ENCODE assay signal across 8 mouse cellular contexts in the genomic region with DNA sequence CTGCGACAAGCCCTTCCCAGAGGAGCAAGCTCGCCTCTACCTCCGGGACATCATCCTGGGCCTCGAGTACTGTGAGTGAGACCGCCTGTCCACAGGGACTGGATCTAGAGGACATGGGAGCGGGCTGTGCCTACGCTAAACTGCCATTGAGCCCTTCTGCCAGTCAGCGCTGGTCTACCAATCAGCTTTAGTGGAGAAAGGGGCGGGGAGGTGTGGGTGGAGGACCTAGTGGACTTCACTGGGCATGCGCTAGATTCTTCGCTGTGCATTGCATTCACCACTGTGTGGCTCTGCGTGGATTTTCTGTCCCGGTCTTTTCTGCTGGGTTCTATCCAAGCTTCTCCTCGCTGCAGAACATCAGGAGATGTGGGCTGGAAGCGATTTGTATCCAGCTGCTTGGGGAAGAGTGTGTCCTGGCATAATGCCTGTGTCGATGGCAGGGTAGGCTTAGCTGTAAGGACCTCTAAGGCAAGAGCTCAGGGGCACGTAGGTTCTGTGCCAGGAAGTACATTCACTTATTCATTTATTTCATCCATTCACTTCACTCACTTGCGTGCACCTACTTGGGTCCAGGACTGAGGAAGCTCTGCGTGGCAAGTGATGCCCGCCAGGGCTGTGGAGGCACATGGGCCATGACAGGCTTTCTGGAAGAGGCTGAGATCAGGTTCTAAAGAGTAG. TPM values are rescaled to one million over a fixed set of nuclear protein-coding genes. Genes with fewer than 3 reads are reported as not detected.
DNase-seq lines count a peak whose midpoint lies in the region; ATAC-seq and TF ChIP-seq lines count a peak whose summit lies in the region.

No protein-coding gene starts in this region.

- H3K9me3 ChIP-seq in neural tube, embryonic 15.5 days (replicated peaks): no peaks in the 10 kb centered on the region

- peak overlapping the region; percentile 59 for H3K4me3 ChIP-seq in lung, adult 2 months (replicated peaks; ENCODE audit: extremely low read depth, low read depth, low read length)
- peak overlapping the region; percentile 37 for H3K4me3 ChIP-seq in neural tube, embryonic 15.5 days (replicated peaks)
- H3K4me3 ChIP-seq in testis, adult 2 months (ENCODE audit: control insufficient read depth, low read depth, low read length): peak overlapping the region; percentile 75

- H3K27ac ChIP-seq in neural tube, embryonic 15.5 days (replicated peaks): peak overlapping the region; percentile 80
- H3K27ac ChIP-seq in testis, adult 2 months (ENCODE audit: control insufficient read depth, insufficient read depth, low read depth, low read length): peak overlapping the region; percentile 88

- 20% methylated on average over 20 of the region's 20 CpGs for whole genome bisulfite sequencing in lung, adult 2 months
- 24% methylated on average over 20 of the region's 20 CpGs for WGBS in neural tube, embryonic 15.5 days

- peak; percentile 89 for DNase-seq in R1 (ENCODE audit: low read depth, low spot score)
- DNase-seq in cerebellum, adult 9-11 months: peak; percentile 93
- peak; percentile 87 to 90 for DNase-seq in layer of hippocampus, adult 8-10 months (ENCODE audit: low spot score in 2 of 2)
- DNase-seq in lung, adult 2 months: peak; percentile 77

- peaks cover 12% of the 10 kb centered on the region for H3K4me1 ChIP-seq in lung, adult 2 months (ENCODE audit: control insufficient read depth, insufficient read depth, low read length)
- H3K4me1 ChIP-seq in neural tube, embryonic 15.5 days: peaks cover 13% of the 10 kb centered on the region
- peaks cover 8% of the 10 kb centered on the region for H3K4me1 ChIP-seq in testis, adult 2 months (ENCODE audit: control insufficient read depth, insufficient read depth, low read length)

- TF ChIP-seq POLR2A in lung, adult 2 months (IDR thresholded peaks at IDR 0.05; ENCODE audit: borderline replicate concordance, extremely low read depth, low read depth, low read length): no peak; the same call in 1 of the 2 replicates
- peak; percentile 32; the same call in 1 of the 2 replicates for TF ChIP-seq POLR2A in testis, adult 2 months (IDR thresholded peaks at IDR 0.05; ENCODE audit: control insufficient read depth, low read depth, low read length)

- TF ChIP-seq CTCF in lung, adult 2 months (IDR thresholded peaks at IDR 0.05; ENCODE audit: insufficient read depth, low read length): no peak
- TF ChIP-seq CTCF in testis, adult 2 months (IDR thresholded peaks at IDR 0.05; ENCODE audit: control insufficient read depth, insufficient read depth, insufficient replicate concordance, low read depth, low read length): peak; percentile 4; the same call in 1 of the 2 replicates

- peaks cover 34% of the 10 kb centered on the region for H3K36me3 ChIP-seq in neural tube, embryonic 15.5 days
- no peaks in the 10 kb centered on the region for H3K36me3 ChIP-seq in testis, adult 2 months (ENCODE audit: control insufficient read depth, insufficient read depth, low read length)

- ATAC-seq in frontal cortex, adult (ENCODE audit: low TSS enrichment): peak; percentile 95
- ATAC-seq in hematopoietic stem cell, adult 5-6 weeks (replicated peaks in 1 of 2; ENCODE audit: insufficient read depth in 1 of 2, low FRiP score in 2 of 2, low TSS enrichment in 1 of 2, low read depth in 1 of 2, poor library complexity in 2 of 2, severe bottlenecking in 2 of 2): peak; percentile 91 to 93
- ATAC-seq in neural tube, embryonic 15.5 days (ENCODE audit: low FRiP score): peak; percentile 93

- H3K4me2 ChIP-seq in neural tube, embryonic 15.5 days: peak overlapping the region; percentile 72

- H3K27me3 ChIP-seq in neural tube, embryonic 15.5 days (replicated peaks): no peaks in the 10 kb centered on the region
- H3K27me3 ChIP-seq in testis, adult 2 months (ENCODE audit: control insufficient read depth, insufficient read depth, low read length): no peaks in the 10 kb centered on the region

- H3K9ac ChIP-seq in neural tube, embryonic 15.5 days (replicated peaks): peak overlapping the region; percentile 33

RNA-seq across cellular contexts. Expression of a gene that starts 12.2 kb away (rescaled TPM):
- 5.1 and 8.4 TPM in 2 replicates for total RNA-seq in hematopoietic stem cell, adult 5-6 weeks (2017)
- 100 to 1,000 TPM; 123 to 167 (median 149) TPM for total RNA-seq in layer of hippocampus, adult 8-10 months (2022)
- polyA plus RNA-seq in lung, adult 2 months (2012; rRNA removed): 8.7 and 9.3 TPM in 2 replicates
- polyA plus RNA-seq in neural tube, embryonic 15.5 days (2015; fragmentation: Nextera tagmentation; extraction: Ambion mirVana): 30.9 and 34.7 TPM in 2 replicates
- polyA plus RNA-seq in testis, adult 2 months (2012; rRNA removed): 0.96 and 1.1 TPM in 2 replicates

RNA-seq across cellular contexts. Expression of a gene that starts 16.6 kb away (rescaled TPM):
- total RNA-seq in hematopoietic stem cell, adult 5-6 weeks (2017): 14.4 and 15.8 TPM in 2 replicates
- 10 to 100 TPM in 3 of 4 experiments, 1 to 10 TPM in 1; 9.3 to 12.1 (median 11.3) TPM for total RNA-seq in layer of hippocampus, adult 8-10 months (2022)
- polyA plus RNA-seq in lung, adult 2 months (2012; rRNA removed): 1.7 and 3.6 TPM in 2 replicates
- polyA plus RNA-seq in neural tube, embryonic 15.5 days (2015; fragmentation: Nextera tagmentation; extraction: Ambion mirVana): 9.1 and 10.1 TPM in 2 replicates
- polyA plus RNA-seq in testis, adult 2 months (2012; rRNA removed): 1.6 and 1.8 TPM in 2 replicates

RNA-seq across cellular contexts. Expression of a gene that starts 32.1 kb away (rescaled TPM):
- 11.3 and 12.7 TPM in 2 replicates for total RNA-seq in hematopoietic stem cell, adult 5-6 weeks (2017)
- total RNA-seq in layer of hippocampus, adult 8-10 months (2022): under 1 TPM in 3 of 4 experiments, not detected in 1; 0.45 to 0.55 (median 0.54) TPM
- 3.2 and 4.4 TPM in 2 replicates for polyA plus RNA-seq in lung, adult 2 months (2012; rRNA removed)
- 0.47 and 3.3 TPM in 2 replicates for polyA plus RNA-seq in neural tube, embryonic 15.5 days (2015; fragmentation: Nextera tagmentation; extraction: Ambion mirVana)
- polyA plus RNA-seq in testis, adult 2 months (2012; rRNA removed): 0.44 and 6.8 TPM in 2 replicates

RNA-seq across cellular contexts. Expression of a gene that starts 59.4 kb away (rescaled TPM):
- 0.13 and 0.30 TPM in 2 replicates for total RNA-seq in hematopoietic stem cell, adult 5-6 weeks (2017)
- under 1 TPM; 0.16 to 0.21 (median 0.18) TPM for total RNA-seq in layer of hippocampus, adult 8-10 months (2022)
- 3.8 and 4.3 TPM in 2 replicates for polyA plus RNA-seq in lung, adult 2 months (2012; rRNA removed)
- 0.19 and 2.7 TPM in 2 replicates for polyA plus RNA-seq in neural tube, embryonic 15.5 days (2015; fragmentation: Nextera tagmentation; extraction: Ambion mirVana)
- 12.3 and 13.7 TPM in 2 replicates for polyA plus RNA-seq in testis, adult 2 months (2012; rRNA removed)

Comparison
In these comparisons a context has a peak if more than half of its experiments do, and no peak if none do; other contexts are left out.
1. Peak in every context shown above with its lines: DNase-seq, ATAC-seq, H3K4me3 ChIP-seq and H3K27ac ChIP-seq.